Mouse (Mus musculus): ENCODE data around the gene 4930558C23Rik. TPM values are rescaled to one million over a fixed set of nuclear protein-coding genes. Genes with fewer than 3 reads are reported as not detected.

Gene 4930558C23Rik
- not detected in 2 replicates for polyA plus RNA-seq (2012; rRNA removed)

GRCm38 (mm10) chr3:95402741-95403140 is at the start of gene 4930558C23Rik:
Gene 4930558C23Rik (minus strand): TSS chr3:95402841.

GRCm38 (mm10) chr3:95434136-95434982 is 31.7 kb upstream of the 4930558C23Rik start, which contains the start of gene Arnt:
Gene Arnt (plus strand): TSS chr3:95434388.

DNA sequence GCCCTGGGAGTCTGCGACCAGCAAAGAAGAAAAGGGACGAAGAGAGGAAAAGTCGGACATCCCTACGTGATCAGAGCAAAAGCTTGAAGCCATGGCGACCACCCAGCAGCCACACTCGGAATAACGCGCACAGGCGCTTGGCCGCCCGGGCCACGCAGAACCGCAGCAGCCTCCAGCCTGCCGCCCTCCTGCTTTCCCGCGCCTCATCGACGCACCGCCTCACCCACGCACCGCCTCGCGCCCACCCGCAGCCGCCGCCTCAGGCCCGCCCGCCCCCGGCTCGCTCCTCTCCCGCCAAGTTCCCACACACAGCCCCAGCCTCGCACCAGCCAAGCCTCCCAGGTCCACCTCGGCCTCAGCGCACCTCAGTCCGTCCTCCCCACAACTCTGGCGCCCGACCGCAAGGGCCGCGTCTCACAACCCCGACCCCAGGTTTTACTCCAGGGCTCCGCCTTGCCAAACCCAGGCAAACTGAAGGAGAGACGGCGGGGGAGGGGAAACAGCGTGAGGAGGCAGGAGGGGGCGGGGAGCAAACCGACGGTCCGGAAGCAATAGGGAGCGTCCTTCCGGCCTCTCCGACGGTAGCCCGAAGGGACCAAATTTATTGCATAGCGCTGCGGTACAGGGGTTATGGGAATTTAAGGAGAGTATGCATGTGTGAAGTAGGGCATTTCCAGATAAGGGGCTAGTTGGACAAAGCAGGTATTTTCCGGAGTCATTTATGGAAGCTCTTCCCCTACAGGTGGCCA is 45.8 kb downstream of the 4930558C23Rik start, which contains the start of gene Setdb1:
Gene Setdb1 (minus strand): TSS at position 502 of the 749 bp plus-strand sequence.

Other genes with a start within 250 kb of the 4930558C23Rik start
- 1.3 and 1.5 TPM in 2 replicates for gene Sema6c, start 242.4 kb downstream of the 4930558C23Rik start, polyA plus RNA-seq (2012; rRNA removed)
- 9.5 and 10.4 TPM in 2 replicates for gene Gabpb2, start 184.9 kb downstream of the 4930558C23Rik start, polyA plus RNA-seq (2012; rRNA removed)
- gene Cdc42se1, start 174.1 kb downstream of the 4930558C23Rik start, polyA plus RNA-seq (2012; rRNA removed): 25.1 and 25.3 TPM in 2 replicates
- 3.4 and 3.8 TPM in 2 replicates for gene Mllt11, start 170.7 kb downstream of the 4930558C23Rik start, polyA plus RNA-seq (2012; rRNA removed)
- 0.08 and 0.09 TPM in 2 replicates for gene Gm128, start 161.2 kb downstream of the 4930558C23Rik start, polyA plus RNA-seq (2012; rRNA removed)
- 0.02 and 0.04 TPM in 2 replicates for gene Bnipl, start 151.6 kb downstream of the 4930558C23Rik start, polyA plus RNA-seq (2012; rRNA removed)
- 34.8 and 35.4 TPM in 2 replicates for gene Mindy1, start 121.5 kb downstream of the 4930558C23Rik start, polyA plus RNA-seq (2012; rRNA removed)
- 7.7 and 8.3 TPM in 2 replicates for gene Prune1, start 120.8 kb downstream of the 4930558C23Rik start, polyA plus RNA-seq (2012; rRNA removed)
- 1.6 and 1.8 TPM in 2 replicates for gene Anxa9, start 95.7 kb downstream of the 4930558C23Rik start, polyA plus RNA-seq (2012; rRNA removed)
- gene Cers2, start 88.0 kb downstream of the 4930558C23Rik start, polyA plus RNA-seq (2012; rRNA removed): 69.0 and 71.4 TPM in 2 replicates
- gene Setdb1, start 45.6 kb downstream of the 4930558C23Rik start, polyA plus RNA-seq (2012; rRNA removed): 11.2 and 13.2 TPM in 2 replicates
- 12.3 and 13.4 TPM in 2 replicates for gene Arnt, start 31.5 kb upstream of the 4930558C23Rik start, polyA plus RNA-seq (2012; rRNA removed)
- 1.2 and 1.4 TPM in 2 replicates for gene Ctsk, start 96.4 kb upstream of the 4930558C23Rik start, polyA plus RNA-seq (2012; rRNA removed)
- gene Ctss, start 123.9 kb upstream of the 4930558C23Rik start, polyA plus RNA-seq (2012; rRNA removed): 48.7 and 63.1 TPM in 2 replicates
- not detected in 2 replicates for gene Hormad1, start 156.8 kb upstream of the 4930558C23Rik start, polyA plus RNA-seq (2012; rRNA removed)
- 9.9 and 10.3 TPM in 2 replicates for gene Golph3l, start 186.1 kb upstream of the 4930558C23Rik start, polyA plus RNA-seq (2012; rRNA removed)
- gene Ensa, start 222.2 kb upstream of the 4930558C23Rik start, polyA plus RNA-seq (2012; rRNA removed): 11.0 and 11.3 TPM in 2 replicates

Data from liver, embryonic 18 days (tissue).